Mouse (Mus musculus) heart, embryonic 15.5 days (tissue): ENCODE results near the gene Myg1. TPM values are rescaled to one million over a fixed set of nuclear protein-coding genes. Genes with fewer than 3 reads are reported as not detected.

Source experiments
- ATAC-seq: fragments of 200-750 bp; cut with Nextera tagmentation; replicated peaks from 2 replicates; pipeline ENCODE4 v1.8.0; 2017; ENCODE audit warnings: low read depth, moderate TSS enrichment; ENCODE audit not compliant: insufficient number of reproducible peaks, insufficient read depth, low FRiP score
- H3K27ac ChIP-seq: fragments of 300-500 bp; sonication (generic); 2 replicates; pipeline ENCODE4 v1.5.1; 2015; ENCODE audit warnings: mild to moderate bottlenecking, inconsistent platforms
- H3K27me3 ChIP-seq: fragments of 300-500 bp; sonication (generic); 2 replicates; pipeline ENCODE4 v1.6.1; 2015; ENCODE audit warnings: inconsistent platforms
- H3K36me3 ChIP-seq: fragments of 300-500 bp; sonication (generic); 2 replicates; pipeline ENCODE4 v1.6.1; 2015; ENCODE audit warnings: mild to moderate bottlenecking, inconsistent platforms
- H3K4me1 ChIP-seq: fragments of 300-500 bp; sonication (generic); replicated peaks from 2 replicates; pipeline ENCODE4 v1.6.1; 2015; ENCODE audit warnings: inconsistent platforms
- H3K4me2 ChIP-seq: fragments of 300-500 bp; sonication (generic); 2 replicates; pipeline ENCODE4 v1.6.1; 2015; ENCODE audit warnings: inconsistent platforms, mild to moderate bottlenecking, moderate library complexity
- H3K4me3 ChIP-seq: fragments of 300-500 bp; sonication (generic); 2 replicates; pipeline ENCODE4 v1.5.1; 2015; ENCODE audit warnings: mild to moderate bottlenecking, inconsistent platforms
- H3K9ac ChIP-seq: fragments of 300-500 bp; sonication (generic); 2 replicates; pipeline ENCODE4 v1.6.1; 2015; ENCODE audit warnings: mild to moderate bottlenecking, inconsistent platforms
- H3K9me3 ChIP-seq: fragments of 300-500 bp; sonication (generic); replicated peaks from 2 replicates; pipeline ENCODE4 v1.6.1; 2016; ENCODE audit warnings: inconsistent platforms
- WGBS: fragments of 180-500 bp; shearing (Covaris S2); methylation state at CpG from one replicate; pipeline ENCODE4 v1.1.7; 2015; ENCODE audit warnings: mixed read lengths; 5-methylcytosine and 5-hydroxymethylcytosine counted together
- polyA plus RNA-seq: library from polyadenylated mRNA; unstranded; fragments of >200 nt; fragmentation: Nextera tagmentation; extraction: Ambion mirVana; gene quantifications from 2 replicates; pipeline ENCODE4 v1.2.1, GENCODE M21; 2015

Gene Myg1
- polyA plus RNA-seq, 1 experiment from 2014 or later, result 47.9 TPM

DNA sequence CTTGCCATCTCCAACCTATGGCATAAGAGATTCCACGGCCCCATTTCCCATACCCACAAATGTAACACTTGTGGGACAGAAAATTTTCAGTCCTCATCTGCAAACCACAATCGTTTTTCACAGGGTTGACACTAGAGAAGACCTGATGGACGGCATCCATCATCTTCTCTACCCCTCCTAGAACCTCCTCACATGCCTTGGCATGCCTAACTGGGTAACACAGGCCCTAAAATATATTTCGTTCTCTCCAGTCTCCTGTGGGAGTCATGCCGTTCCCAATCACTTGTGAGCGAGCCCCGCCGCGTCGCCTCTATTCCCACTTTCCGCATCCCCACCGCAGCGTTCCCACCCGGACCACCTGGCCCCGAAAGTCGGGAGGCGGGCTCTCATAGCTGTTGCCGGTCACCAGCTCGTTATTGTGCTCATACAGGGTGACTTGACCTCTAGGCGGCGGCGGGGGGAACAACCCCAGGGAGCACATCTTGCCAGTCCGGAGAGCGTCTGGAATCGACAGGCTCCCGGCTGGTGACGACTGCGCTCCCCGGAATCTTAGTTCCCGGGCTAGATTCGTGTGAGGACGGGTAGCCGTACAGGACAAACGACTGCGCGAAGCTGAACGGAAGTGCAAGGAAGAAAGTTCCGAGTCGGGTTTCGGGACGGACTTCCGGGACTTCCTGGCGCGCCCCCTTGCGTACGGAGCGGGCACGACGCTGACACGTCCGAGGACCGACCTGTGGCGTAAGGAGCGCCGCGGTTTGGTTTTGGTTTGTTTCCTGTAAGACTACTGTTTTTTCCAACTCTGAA lies 18.8 kb downstream of the Myg1 start, which contains the start of gene Aaas:
Gene Aaas (minus strand): TSS at position 634 of the 804 bp plus-strand sequence.
- Histone ChIP-seq H3K9ac (peak within 1 kb of the TSS; percentile 85), H3K36me3 (peaks cover 20% of the 10 kb centered on the region), H3K4me1 (peaks cover 16% of the 10 kb centered on the region), H3K27me3 (no peaks in the 10 kb centered on the region), H3K4me3 (peak within 1 kb of the TSS; percentile 80), H3K9me3 (no peaks in the 10 kb centered on the region), H3K27ac (peak within 1 kb of the TSS; percentile 81), H3K4me2 (peak within 1 kb of the TSS; percentile 84)
- under 1% methylated on average over 56 of the region's 56 CpGs for WGBS
- peak; percentile 87 for ATAC-seq

DNA sequence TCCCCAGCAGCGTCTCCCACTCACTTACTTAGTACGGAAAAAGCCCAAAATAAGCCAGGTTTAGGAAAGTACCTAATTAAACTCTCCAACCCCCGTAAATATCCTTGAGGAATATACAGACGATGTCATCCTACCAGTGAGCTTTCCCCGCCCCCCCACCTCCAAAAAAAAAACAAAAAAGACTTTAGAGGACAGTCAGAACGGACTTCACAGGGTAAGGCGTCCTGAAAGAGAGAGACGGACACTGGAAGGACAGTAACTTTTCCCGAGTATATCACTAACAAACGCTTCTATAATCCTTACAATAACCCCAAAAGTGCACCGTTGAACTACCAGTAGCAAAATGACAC lies 19.4 kb downstream of the Myg1 start:
- peaks cover 2% of the 10 kb centered on the region; the same call in 1 of the 2 replicates for H3K27me3 ChIP-seq
- peaks cover 14% of the 10 kb centered on the region; the same call in 1 of the 2 replicates for H3K36me3 ChIP-seq
- no peak for ATAC-seq
- 6% methylated on average over 11 of the region's 11 CpGs for WGBS
- H3K27ac ChIP-seq, result peak overlapping the region; percentile 81
- peak overlapping the region; percentile 84 for H3K4me2 ChIP-seq
- H3K4me3 ChIP-seq, result peak overlapping the region; percentile 80
- no peaks in the 10 kb centered on the region for H3K9me3 ChIP-seq
- H3K4me1 ChIP-seq, result peaks cover 22% of the 10 kb centered on the region
- peak overlapping the region; percentile 53 for H3K9ac ChIP-seq

DNA sequence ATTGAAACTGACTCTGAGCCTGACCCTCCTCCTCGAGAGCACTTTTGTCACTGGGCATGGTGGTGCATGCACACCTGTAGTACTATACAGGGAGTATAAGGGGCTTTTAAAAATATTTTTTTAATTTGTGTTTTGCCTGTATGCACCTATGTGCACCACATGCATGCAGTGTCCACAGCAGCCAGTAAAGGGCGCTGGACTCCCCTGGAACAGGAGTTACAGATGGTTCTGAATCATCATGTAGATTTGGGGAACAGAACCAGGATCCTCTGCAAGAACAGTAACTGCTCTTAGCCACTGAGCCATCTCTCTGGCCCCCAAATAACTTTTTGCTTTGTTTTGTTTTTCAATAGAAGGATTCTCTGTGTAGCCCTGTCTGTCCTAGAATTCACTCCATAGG lies 20.7 kb downstream of the Myg1 start:
- 52% methylated on average over 2 of the region's 2 CpGs for WGBS

DNA sequence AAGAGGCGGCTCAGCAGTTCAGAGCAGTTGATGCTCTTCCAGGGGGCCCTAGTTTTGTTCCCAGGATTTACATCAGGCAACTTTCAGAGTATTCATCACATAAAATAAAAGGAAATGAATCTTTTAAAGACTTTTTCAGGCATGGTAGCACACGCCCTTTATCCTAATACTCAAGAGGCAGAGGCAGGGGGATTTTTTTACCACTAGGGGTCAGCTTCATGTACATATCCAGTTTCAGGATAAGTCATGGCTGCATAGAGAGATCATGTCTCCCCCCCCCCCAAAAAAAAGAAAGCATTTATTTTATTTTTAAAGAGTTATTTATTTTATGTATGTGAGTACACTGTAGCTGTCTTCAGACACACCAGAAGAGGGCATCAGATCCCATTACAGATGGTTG lies 22.5 kb downstream of the Myg1 start:
- Histone ChIP-seq H3K27ac (no peak overlapping the region), H3K9ac (no peak overlapping the region), H3K27me3 (peaks cover 33% of the 10 kb centered on the region), H3K4me1 (peaks cover 42% of the 10 kb centered on the region), H3K36me3 (no peaks in the 10 kb centered on the region), H3K4me2 (no peak overlapping the region), H3K9me3 (no peaks in the 10 kb centered on the region), H3K4me3 (no peak overlapping the region)
- WGBS, result 82% methylated on average over 2 of the region's 2 CpGs
- no peak for ATAC-seq

More for the DNA sequence above, 20.7 kb downstream of the Myg1 start:
- H3K36me3 ChIP-seq, result 0 out of 2 replicates have a peak, but pooled peaks cover 3% of the 10 kb centered on the region
- no peak overlapping the region for H3K27ac ChIP-seq
- peaks cover 15% of the 10 kb centered on the region for H3K27me3 ChIP-seq
- H3K4me2 ChIP-seq, result no peak overlapping the region
- H3K9ac ChIP-seq, result no peak overlapping the region
- H3K4me1 ChIP-seq, result peaks cover 29% of the 10 kb centered on the region
- no peak for ATAC-seq
- H3K4me3 ChIP-seq, result no peak overlapping the region
- H3K9me3 ChIP-seq, result no peaks in the 10 kb centered on the region

DNA sequence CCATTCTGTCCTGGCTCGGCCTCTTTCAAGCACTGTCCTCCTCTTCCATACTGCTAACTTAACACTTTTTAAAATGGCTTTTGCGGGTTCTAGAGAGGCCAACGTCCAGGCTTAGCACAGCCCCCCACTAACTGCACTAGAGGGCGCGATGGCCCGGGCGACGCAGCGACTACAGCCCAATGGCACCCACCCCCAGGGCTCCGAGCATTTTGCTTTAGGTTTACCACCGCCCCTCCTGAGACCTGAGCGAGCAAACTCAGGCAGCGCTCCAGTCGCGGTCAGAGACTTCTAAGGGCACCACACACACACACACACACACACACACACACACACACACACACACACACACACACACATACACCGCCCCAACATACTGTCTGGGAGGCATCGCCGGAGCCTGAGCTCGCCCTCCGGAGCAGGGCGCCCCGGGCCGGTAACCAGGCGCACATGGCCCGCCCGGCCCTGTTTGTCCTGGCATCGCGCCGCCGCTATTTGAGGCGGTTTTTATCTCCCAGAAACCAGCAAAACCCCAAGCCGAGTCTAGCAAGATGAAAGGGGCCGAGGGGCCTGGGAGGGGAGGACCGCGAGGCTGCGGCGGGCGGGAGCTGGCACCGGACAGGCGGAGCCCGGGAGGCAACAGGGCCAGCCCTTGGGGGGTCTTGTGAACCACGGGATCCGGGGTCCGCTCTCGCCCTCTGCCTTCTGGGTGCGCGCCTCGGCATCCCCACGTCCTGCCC lies 23.8 kb downstream of the Myg1 start:
- Histone ChIP-seq H3K4me2 (peak overlapping the region; percentile 98), H3K4me1 (peaks cover 37% of the 10 kb centered on the region), H3K9me3 (no peaks in the 10 kb centered on the region), H3K4me3 (peak overlapping the region; percentile 60), H3K27me3 (peaks cover 35% of the 10 kb centered on the region), H3K27ac (peak overlapping the region; percentile 54), H3K9ac (peak overlapping the region; percentile 56), H3K36me3 (no peaks in the 10 kb centered on the region)
- peak; percentile 68 for ATAC-seq
- 0% methylated on average over 46 of the region's 49 CpGs for WGBS

DNA sequence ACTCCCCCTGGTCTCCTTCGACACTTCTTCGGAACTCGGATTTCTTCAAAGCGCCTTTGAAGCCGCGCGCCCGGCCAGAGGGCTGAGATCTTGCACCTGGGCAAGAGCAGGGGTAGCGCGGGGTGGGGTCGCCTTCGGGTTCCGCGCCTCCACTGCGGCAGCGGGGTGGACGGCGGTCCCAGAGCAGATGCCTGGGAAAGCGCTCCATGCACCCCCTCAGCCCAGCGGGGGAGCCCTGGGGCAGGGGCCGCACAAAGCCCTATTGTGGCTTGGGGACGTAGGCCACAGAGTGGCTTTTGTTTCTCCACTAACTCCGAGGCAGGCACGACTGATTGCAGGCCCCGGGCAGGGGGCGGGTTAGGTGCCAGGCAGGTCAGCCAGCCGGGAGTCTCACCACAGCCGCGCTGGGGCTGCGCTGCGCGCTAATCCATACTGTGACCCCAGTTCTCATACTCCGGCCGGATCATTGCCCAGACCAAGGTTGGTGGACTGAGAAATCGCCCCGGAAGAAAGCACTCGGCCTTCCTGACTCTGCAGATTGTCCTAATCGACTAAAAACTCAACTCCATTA lies 24.4 kb downstream of the Myg1 start:
- WGBS, result 2% methylated on average over 38 of the region's 38 CpGs
- ATAC-seq, result 0 out of 2 replicates have a peak, but pooled peaks have one; percentile 18

DNA sequence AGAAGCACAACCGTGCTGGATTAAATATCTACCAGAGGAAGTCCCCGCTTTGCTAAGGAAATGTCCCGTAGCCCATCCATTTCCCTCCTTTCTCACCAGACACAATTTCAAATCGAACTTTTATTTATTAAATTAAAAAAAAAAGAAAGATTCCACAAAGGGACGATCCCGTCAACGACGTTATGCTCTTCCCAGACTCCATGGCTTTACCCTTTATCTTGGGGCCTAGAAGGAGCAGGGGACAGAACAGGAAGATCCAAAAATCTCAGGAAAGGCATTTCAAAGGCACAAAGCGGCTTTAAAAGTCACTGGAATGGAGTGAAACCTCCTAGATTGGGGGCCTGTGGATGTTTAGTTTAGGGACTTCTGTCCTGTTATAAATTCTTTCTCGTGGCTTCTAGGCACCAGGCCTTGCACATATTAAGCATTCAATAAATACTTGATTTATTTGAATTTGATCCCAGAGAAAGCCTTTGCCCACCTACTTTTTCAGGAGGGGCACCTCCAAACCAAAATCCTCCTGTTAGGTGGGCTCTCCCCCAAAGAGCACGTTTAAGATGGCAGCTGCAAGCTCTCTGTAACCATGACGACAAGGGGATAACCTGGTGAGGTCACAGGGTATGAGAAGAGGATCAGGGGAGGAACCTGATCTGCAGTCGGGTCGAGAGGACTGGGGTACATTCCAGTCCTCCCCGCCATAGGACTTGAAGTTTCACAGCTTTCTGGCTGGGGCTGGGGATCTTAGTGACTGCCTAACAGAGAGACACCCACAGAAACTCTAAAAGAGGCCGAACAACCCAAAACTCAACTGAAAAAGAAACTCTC lies 25.2 kb downstream of the Myg1 start:
- WGBS, result 52% methylated on average over 16 of the region's 16 CpGs
- peak overlapping the region; percentile 60; the same call in 1 of the 2 replicates for H3K4me3 ChIP-seq

More for the DNA sequence above, 24.4 kb downstream of the Myg1 start:
- H3K4me2 ChIP-seq, result peak overlapping the region; percentile 98
- peak overlapping the region; percentile 56 for H3K9ac ChIP-seq
- H3K36me3 ChIP-seq, result no peaks in the 10 kb centered on the region
- H3K9me3 ChIP-seq, result no peaks in the 10 kb centered on the region
- peaks cover 35% of the 10 kb centered on the region for H3K27me3 ChIP-seq
- peak overlapping the region; percentile 60 for H3K4me3 ChIP-seq
- H3K4me1 ChIP-seq, result peaks cover 37% of the 10 kb centered on the region
- H3K27ac ChIP-seq, result peak overlapping the region; percentile 54

DNA sequence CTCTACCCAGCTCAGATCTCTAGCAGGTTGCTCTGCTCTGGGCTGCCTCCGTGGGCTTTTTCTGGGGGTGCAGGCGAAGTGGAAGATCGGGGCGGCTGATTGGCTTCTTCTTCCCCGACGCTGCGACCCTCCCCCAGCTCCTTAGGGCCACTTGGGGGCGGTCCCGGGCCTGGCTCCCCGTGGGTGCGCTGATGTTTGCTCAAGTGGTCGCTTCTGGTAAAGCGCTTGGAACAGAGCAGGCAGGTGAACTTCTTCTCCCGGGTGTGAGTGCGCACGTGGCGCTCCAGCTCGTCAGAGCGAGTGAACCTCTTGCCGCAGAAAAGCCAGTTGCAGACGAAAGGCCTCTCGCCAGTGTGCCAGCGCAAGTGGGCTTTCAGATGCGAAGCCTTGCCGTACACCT lies 26.6 kb downstream of the Myg1 start:
- 6% methylated on average over 23 of the region's 25 CpGs for WGBS

More for the DNA sequence above, 25.2 kb downstream of the Myg1 start:
- peak overlapping the region; percentile 98 for H3K4me2 ChIP-seq
- peak overlapping the region; percentile 56 for H3K9ac ChIP-seq
- peaks cover 34% of the 10 kb centered on the region for H3K4me1 ChIP-seq
- H3K36me3 ChIP-seq, result no peaks in the 10 kb centered on the region
- peaks cover 35% of the 10 kb centered on the region for H3K27me3 ChIP-seq
- H3K27ac ChIP-seq, result peak overlapping the region; percentile 54
- no peaks in the 10 kb centered on the region for H3K9me3 ChIP-seq
- no peak for ATAC-seq

DNA sequence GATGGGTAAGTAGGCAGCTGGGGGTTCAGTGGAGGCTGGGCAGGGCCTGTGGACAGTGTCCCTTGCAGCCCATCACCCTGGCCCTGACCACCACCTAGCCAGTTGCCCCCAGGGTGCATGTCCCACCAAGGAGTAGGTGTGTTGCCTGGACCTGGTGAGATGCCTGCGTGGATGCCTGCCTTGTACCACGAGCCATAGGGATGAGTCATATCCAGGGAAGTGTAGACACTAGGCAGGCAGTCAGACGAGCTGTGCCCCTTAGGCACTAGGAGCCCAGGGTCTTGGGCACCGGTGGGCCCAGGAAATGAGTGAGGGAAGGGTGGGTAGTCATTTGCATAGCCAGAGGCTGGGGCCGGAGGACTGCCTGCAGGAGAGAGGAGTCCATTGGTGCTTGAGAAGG lies 27.3 kb downstream of the Myg1 start:
- peaks cover 38% of the 10 kb centered on the region for H3K27me3 ChIP-seq
- ATAC-seq, result no peak
- H3K4me2 ChIP-seq, result peak overlapping the region; percentile 49; the same call in 1 of the 2 replicates
- 0 out of 2 replicates have a peak overlapping the region, but pooled peaks have one; percentile 29 for H3K4me3 ChIP-seq
- no peak overlapping the region for H3K9ac ChIP-seq
- H3K4me1 ChIP-seq, result peaks cover 44% of the 10 kb centered on the region
- no peak overlapping the region for H3K27ac ChIP-seq
- WGBS, result 26% methylated on average over 5 of the region's 5 CpGs
- H3K9me3 ChIP-seq, result no peaks in the 10 kb centered on the region
- H3K36me3 ChIP-seq, result no peaks in the 10 kb centered on the region

More for the DNA sequence above, 26.6 kb downstream of the Myg1 start:
- ATAC-seq, result no peak
- Histone ChIP-seq H3K36me3 (no peaks in the 10 kb centered on the region), H3K4me2 (peak overlapping the region; percentile 49), H3K9me3 (no peaks in the 10 kb centered on the region), H3K9ac (peak overlapping the region; percentile 28; the same call in 1 of the 2 replicates), H3K4me3 (peak overlapping the region; percentile 29), H3K27ac (no peak overlapping the region), H3K4me1 (peaks cover 43% of the 10 kb centered on the region), H3K27me3 (peaks cover 35% of the 10 kb centered on the region)

DNA sequence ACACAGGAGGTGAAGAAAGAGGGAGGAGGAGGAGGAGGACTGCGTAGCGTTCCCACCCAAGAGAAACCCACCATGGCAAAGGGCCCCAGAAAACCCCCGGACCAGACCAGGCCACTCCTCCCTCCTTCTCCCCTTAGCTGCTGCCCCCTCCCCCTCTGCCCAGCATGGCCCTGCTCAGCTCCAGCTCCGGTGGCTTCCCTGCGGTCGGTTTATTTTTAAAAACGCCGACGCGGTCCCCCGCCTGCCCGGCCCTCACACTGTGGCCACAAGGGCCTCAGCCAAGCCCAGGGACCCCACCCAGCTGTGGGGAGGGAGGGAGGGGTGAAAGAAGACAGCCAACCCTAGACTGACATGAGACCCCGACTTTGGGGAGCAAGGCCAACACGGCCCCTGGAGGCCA lies 31.1 kb downstream of the Myg1 start:
- Histone ChIP-seq H3K27ac (0 out of 2 replicates have a peak overlapping the region, but pooled peaks have one; percentile 16), H3K4me1 (peaks cover 34% of the 10 kb centered on the region), H3K9ac (peak overlapping the region; percentile 47), H3K9me3 (no peaks in the 10 kb centered on the region), H3K4me3 (peak overlapping the region; percentile 26), H3K4me2 (peak overlapping the region; percentile 56), H3K36me3 (no peaks in the 10 kb centered on the region), H3K27me3 (peaks cover 46% of the 10 kb centered on the region)
- WGBS, result 11% methylated on average over 14 of the region's 14 CpGs
- ATAC-seq, result peak; percentile 51; the same call in 1 of the 2 replicates
